Mouse (Mus musculus): ENCODE measurements around the gene Ash1l.
"Not testable (repeated sequence)": the region's sequence is repeated elsewhere in the genome, so short reads cannot be mapped to it uniquely, and the experiment has no call there.

Ash1l gene

DNA sequence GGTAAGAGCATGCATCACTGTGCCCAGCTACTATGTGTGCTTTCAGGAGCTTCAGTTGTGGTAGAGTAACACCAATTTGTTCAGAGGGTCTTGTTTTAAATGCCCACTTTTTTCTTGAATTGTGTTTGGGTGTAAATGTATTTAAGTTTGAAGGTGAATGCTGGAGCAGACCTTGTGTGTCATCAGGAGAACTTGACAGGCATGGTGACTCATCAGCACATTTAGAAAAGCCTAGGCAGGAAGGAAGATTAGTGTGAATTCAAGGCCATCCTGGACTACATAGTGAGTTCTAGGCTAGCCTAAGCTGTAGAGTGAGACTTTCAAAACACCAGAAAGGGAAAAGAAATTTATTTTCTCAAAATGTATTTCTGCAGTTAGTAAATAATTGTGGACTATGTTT is 3.3 kb downstream of the Ash1l start:
- no peak for DNase-seq (ENCODE audit: inconsistent ontology term)

DNA sequence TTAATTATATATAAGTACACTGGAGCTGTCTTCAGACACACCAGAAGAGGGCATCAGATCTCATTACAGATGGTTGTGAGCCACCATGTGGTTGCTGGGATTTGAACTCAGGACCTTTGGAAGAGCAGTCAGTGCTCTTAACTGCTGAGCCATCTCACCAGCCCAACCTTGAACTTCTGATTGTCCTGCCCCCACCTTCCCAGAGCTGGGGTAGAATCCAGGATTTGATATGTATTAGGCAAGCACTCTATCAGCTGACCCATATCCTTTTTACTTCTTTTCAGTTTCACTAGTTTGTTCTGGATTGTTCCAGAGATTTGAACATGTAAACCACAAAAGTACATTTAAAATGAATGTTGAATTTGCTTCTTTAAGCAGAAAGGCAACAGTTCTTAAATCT is 12.8 kb downstream of the Ash1l start:
- not testable (repeated sequence) for DNase-seq (ENCODE audit: inconsistent ontology term)

DNA sequence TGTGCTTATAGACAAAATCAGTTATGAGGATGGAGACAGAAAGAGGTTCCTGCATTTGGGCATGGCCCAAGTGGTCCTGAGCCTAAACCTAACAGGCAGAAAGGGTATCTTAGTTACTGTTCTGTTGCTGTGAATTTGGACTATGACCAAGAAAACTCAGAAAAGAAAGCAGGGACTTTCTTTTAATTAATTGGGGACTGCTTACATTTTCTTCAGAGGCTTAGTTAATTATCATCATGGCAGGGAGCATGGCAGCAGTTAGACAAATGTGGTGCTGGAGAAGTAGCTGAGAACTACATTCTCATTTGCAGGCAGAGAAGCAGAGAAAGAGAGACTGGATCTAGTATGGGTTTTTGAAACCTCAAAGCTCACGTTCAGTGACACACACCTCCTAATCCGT is 24.6 kb downstream of the Ash1l start:
- peak; percentile 45 for DNase-seq (ENCODE audit: inconsistent ontology term)

DNA sequence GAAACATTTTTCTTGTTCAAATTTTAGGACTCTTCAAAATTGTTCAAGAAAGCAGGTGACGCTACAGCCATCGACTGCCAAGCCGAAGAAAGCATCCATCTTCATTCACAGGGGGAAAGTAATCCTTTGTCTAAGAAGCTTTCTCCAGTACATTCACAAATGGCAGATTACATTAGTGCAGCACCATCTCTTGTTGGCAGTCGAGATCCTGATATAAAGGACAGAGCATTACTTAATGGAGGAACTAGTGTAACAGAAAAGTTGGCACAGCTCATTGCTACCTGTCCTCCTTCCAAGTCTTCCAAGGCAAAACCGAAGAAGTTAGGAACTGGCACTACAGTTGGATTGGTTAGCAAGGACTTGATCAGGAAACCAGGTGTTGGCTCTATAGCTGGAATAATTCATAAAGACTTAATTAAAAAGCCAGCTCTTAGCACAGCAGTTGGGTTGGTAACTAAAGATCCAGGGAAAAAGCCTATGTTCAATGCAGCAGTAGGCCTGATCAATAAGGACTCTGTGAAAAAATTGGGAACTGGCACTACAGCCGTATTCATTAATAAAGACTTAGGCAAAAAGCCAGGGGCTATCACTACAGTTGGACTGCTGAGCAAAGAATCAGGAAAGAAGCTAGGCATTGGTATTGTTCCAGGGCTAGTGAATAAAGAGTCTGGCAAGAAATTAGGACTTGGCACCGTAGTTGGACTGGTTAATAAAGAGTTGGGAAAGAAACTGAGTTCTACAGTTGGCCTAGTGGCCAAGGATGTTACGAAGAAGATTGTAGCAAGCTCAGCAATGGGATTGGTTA is 31.0 kb downstream of the Ash1l start:
- DNase-seq (ENCODE audit: inconsistent ontology term), result peak; percentile 73

DNA sequence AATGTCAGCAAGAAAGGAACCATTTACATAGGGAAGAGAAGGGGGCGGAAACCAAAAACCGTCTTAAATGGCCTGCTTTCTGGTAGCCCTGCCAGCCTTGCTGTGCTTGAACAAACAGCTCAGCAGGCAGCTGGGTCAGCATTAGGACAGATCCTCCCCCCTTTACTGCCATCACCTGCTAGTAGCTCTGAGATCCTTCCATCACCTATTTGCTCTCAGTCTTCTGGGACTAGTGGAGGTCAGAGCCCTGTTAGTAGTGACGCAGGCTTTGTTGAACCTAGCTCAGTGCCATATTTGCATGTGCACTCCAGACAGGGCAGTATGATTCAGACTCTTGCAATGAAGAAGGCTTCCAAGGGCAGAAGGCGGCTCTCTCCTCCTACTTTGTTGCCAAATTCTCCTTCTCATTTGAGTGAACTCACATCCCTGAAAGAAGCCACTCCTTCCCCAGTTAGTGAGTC is 33.5 kb downstream of the Ash1l start:
- DNase-seq (ENCODE audit: inconsistent ontology term), result peak; percentile 73

DNA sequence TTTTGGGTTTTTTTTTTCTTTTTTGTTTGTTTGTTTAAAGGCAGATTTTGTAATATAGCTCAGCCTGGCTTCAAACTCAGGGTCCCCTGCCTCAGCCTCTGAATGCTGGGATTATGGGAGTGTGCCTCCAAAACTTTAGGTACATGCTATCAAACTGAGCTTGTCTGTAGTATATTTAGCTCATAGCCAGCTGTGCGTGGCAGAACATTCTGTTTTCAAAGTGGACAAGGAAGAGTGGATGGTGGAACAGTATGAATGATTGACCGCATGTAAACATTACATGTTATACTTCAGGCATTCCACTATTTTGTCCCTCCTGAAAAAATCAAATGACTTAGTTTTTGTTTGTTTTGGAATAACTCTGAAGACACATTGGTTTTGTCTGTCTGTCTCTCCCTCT is 42.4 kb downstream of the Ash1l start:
- DNase-seq (ENCODE audit: inconsistent ontology term), result no peak

DNA sequence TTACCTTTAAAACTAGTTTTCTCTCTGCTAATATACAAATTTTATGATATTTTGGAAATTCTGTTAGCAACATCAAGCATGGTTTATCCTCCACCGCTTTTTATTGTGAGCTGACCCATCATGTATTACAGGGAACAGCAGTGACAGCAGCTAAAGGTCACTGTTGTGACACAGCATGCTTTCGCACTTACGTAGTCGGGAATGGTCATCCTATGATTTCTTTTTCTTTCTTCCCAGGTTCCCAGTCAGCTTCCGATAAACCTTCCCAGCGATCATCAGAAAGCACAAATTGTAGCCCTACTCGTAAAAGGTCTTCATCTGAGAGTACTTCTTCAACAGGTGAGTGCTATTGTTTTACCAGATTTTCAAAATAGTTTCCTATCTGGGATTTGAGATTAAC is 51.1 kb downstream of the Ash1l start:
- DNase-seq (ENCODE audit: inconsistent ontology term), result no peak

DNA sequence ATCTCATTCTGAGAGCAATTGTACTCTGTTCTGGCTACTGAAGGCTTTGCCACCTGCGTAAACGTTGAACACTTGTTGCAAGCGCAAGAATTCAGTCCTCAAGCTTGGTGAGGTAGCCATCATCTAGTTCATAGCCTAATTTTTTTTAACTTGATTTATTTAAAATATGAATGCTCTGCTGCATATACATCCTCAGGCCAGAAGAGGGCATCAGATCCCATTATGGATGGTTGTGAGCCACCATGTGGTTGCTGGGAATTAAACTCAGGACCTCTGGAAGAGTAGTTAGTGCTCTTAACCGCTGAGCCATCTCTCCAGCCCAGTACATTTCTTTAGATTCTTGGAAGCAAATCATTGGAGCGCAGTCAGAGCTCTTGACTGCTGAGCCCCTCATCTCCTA is 80.5 kb downstream of the Ash1l start:
- DNase-seq (ENCODE audit: inconsistent ontology term), result not testable (repeated sequence)

DNA sequence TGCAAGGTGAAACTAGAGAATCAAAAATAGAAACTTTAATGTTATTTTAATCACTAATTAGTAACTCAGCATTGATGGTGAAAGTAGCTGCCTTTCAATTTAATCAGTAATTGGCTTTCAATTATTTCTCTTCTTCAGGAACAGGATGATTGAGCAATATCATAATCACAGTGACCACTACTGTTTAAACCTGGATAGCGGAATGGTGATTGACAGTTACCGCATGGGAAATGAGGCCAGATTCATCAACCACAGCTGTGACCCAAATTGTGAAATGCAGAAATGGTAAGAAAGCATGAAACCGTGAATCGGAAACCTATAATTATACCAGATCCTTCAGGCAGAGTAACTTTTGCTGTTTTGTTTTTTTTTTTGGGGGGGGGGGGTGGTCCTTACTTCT is 92.9 kb downstream of the Ash1l start:
- DNase-seq (ENCODE audit: inconsistent ontology term), result peak; percentile 62

DNA sequence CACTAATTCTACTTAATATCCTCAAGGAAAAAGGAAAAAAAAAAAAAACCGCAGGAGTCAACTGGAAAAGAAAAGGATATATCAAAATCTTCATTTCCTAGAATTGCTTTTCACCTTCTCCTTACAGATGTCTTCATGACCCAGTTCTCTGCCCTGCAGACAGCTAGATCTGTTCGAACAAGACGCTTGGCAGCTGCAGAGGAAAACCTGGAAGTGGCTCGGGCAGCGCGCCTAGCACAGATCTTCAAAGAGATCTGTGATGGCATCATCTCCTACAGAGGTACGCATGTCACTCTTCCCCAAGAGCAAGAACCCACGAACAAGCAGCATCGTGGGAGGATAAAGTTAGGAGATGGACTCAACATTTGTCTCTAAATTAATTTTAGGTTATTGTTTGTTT is 107.9 kb downstream of the Ash1l start:
- DNase-seq (ENCODE audit: inconsistent ontology term), result no peak

DNA sequence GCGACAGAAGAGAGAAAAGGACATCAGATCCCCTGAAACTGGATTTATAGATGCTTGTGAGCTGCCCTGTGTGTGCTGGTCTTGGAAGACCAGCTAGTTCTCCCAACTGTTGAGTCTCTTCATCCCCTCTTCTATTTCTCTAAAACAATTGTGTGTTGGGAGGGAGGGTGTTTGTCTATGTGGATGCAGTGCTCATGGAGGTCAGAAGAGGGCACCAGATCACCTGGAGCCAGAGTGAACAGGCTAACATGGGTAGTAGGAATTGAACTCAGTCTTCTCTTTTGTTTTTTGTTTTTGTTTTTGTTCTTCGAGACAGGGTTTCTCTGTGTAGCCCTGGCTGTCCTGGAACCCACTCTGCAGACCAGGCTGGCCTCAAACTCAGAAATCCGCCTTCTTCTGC is 108.4 kb downstream of the Ash1l start:
- peak; percentile 7 for DNase-seq (ENCODE audit: inconsistent ontology term)

DNA sequence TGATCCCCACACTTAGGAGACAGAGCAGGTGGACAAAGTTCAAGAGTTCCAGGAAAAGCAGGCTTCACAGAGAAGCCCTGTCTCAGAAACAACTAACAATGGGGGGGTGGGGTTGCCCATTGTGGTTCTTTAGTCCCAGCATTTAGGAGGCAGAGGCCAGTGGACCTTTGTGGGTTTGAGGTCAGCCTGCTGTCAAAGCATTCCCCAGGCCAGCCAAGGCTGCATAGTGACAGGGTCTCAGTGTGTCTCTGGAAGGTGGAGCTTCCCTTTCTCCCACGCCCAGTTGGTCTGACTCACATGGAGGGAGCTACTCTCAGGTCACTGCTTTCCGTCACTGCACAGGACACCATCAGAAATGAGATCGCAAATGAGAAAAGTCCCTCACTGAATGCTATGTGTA is 111.3 kb downstream of the Ash1l start:
- DNase-seq (ENCODE audit: inconsistent ontology term), result peak; percentile 89

DNA sequence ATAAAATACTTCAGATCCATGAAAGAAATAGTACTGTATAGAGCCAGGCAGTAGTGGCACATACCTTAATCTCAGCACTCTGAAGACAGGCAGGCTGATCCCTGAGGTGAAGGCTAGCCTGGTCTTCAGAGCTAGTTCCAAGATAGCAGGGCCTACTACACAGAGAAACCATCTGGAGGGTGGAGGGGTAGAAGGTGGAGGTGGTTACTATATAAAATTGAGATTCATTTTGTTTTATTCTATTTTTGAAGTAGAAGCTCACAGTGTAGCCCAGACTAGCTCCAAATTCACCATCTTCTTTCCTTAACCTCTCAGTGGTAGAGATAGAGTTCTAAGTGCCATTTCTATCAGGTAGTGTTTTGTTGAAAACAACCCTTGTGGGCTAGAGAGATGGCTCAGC is 116.8 kb downstream of the Ash1l start:
- DNase-seq (ENCODE audit: inconsistent ontology term), result no peak

DNA sequence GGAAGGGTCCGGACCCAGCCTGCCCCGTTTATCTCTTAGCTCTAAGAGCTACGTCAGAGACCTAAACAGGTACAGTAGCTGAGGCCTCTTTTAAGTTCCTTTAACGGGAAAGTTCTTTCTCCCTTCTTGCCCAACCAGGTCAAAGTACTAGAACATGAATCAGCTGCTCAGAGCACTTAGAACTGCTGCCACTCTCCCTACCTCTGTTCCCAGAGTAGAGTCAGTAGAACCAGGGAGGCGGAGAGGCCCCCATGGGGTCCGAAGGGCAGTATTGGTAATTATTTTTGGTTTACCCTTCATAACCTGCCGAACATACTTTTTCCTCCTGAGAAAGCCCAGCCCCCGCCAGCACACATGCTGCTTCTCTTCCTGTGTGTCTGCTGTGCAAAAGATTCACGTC is 127.0 kb downstream of the Ash1l start:
- DNase-seq (ENCODE audit: inconsistent ontology term), result no peak

DNA sequence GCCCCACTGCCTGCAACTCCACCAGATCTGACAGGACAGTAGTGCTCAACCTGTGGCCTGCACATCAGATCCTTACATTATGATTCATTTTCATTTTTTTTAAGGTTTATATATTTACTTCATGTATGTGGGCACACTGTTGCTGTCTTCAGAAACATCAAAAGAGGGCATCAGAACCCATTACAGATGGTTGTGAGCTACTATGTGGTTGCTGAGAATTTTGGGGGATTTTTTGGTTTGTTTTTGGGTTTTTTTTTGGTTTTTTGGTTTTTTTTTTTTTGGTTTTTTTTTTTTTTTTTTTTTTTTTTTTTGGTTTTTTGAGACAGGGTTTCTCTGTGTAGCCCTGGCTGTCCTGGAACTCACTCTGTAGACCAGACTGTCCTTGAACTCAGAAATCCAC is 131.9 kb downstream of the Ash1l start:
- DNase-seq (ENCODE audit: inconsistent ontology term), result not testable (repeated sequence)

DNA sequence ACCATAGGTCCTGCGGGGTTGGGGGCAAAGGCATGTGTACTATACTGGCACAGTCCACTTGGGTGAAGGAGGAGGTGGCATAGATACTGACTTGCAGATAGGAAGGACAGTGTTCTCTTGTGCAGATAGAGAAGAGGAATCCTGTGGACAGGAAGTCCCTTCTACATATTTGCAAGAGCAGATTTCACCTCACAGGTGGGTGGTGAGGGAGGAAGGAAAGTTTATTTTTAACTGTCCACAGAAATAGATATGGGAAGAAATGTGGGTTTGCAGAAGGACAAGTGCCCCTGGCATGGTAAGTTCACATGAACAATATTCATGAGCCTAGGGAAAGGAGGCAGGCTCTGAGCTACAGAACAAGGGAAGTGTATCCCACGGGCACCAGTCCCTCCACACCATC is 133.7 kb downstream of the Ash1l start:
- no peak for DNase-seq (ENCODE audit: inconsistent ontology term)

DNA sequence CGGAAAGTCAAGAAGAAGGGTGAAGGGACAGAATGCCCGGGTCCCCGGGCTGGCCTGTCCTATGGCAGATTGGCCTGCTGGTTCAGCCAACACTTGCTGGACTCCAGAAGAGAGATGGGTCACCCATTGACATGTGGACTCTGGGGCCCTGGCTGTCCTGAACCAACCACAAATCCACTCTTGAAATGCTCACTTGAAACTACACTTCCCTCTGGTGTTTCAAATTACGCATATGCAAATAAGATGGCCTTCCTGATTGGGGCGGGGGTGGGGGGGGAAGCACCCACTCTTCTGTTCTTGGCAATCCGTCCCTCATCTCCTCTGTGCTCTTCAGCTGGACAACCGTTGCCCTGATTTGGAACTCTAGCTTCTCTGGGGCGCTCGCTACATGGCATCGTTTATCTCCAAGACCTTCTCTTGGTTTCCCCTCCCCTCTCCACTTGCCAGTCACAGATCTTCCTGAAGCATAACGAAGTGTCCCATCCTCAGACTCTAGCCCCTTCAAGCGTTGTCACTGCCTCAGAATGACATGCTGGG is 134.3 kb downstream of the Ash1l start:
- no peak for DNase-seq (ENCODE audit: inconsistent ontology term)

DNA sequence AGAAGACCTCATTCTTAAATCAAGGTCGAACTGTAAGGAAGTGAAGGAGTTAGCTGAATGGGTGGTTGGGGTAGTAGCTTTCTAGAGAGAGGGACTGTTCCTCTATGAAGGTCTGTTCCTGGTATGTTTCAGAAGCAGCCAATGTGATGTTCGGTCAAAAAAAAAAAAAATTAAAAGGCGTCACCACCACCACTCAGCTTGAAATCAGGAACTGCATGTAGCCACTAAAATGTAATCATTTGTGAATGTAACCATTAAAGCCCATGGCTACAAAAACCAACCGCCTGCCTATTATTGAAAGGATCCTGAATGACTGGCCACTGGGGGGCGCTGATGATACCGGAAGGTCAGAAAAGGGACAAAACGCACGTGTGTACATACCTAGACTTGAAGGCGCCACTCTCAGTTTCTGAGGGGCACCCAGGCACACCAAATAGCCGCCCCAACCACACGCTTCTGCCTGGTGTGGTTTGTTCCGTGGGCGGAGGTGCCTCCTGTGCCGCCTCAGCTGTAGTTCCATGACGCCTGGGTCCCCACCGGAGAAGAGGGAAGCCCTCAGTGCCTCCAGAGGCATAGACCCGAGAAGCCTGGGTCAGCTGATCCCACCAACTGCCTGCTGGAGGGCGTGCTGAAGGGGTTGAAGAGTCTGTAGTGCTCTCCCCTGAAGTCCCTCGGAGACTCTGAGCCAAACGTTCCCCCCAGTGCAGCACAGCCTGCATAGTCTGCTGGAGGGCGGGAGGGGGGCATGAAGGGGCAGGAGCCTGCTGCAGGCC is 137.1 kb downstream of the Ash1l start:
- peak; percentile 51 for DNase-seq (ENCODE audit: inconsistent ontology term)

DNA sequence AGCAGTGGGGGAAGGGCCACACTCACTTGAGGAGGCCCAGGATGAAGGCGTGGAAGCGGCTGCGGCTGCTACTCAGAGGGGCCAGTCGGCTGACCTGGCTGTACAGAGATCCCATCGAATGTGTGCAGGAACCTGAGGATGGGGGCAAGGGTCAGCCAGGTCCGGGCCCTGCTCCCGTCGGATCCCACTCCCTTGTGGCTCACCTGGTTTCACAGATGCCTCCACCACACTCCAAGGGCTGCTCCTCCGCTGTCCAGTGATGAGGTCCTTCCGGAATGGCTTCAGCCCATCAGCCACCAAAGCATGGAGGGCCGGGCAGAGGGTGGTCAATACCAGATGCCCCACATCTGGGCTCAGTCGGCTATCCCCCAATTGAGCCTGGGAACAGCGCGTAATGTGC is 138.6 kb downstream of the Ash1l start:
- no peak for DNase-seq (ENCODE audit: inconsistent ontology term)

DNA sequence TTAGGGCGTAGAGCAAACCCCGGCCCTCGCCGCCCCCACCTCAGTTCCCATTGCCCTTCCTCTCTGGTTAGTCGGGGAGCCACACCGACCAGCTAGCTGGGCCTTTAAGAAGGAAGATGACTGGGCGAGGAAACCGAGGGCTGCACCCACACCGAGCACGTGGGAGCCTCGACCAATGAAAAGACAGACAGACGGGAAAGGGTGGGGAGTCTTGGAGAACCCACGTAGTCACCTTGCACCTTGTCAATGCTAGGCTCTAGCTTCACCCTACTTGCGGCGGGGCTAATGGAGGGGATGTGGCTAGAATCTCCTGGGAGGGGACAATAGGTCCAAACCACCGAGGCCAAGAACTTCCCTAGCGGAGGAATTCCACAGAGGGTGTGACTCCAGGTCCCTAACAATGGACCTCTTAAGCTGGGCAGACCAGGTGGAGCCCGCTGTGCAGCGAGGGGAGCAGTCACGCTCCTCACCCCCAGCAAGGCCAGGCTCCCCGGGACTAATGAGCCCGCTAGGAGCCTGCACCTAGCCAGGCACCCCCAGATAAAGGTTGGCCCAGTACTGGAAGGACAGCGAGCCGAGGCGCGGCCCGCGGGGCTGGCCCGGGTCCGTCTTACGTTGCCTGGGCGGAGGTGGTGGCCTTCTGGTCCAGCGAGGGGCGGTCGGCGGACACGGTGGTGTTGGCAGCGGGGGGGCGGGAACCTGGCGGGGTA is 139.6 kb downstream of the Ash1l start:
- DNase-seq (ENCODE audit: inconsistent ontology term), result peak; percentile 89

DNA sequence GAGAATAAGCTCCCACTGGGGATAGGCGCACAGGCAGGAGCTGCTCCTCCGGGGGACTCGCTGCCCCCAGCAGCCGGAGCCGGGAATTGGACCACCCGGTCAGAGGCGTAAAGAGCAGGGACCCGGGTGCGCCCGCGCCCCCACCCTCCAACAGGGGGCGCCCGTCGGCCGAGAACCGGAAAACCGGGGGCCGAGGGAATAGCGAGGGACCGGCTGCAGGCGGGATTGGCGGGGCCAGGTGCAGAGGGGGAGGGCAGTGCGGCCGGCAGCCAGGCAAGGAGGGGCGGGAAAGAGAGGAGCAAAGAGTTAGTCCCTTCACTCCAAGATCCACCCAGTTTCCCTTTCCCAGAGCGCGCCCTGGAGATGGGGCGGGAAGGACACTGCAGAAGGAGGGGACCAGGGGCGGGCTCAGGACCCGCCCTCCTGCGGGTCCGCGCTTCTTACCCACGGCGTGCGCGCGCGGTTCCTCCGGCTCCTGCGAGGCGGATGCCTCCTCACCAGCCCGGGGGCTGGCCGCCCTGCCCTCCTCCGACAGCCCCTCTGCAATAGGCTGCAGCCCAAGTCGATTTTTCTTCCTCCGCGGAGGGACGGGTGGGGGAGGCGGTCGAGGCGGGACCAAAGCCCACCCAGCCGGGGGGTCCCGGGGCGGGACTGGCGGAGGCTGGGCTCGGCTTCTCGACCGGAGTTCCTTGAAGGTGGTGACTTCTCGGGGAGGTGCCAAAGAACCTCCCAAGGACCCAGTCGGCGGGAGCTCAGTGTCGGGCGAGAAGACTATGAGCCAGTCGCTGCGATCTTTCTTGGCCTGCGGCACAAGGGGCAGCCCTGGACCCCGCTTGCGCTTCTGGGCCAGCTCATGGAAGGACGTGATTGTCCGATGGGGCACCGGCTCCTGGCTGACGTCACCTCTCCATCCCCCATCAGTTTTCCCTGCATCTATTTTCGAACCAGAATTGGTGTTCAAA is 140.6 kb downstream of the Ash1l start:
- peak; percentile 91 for DNase-seq (ENCODE audit: inconsistent ontology term)

Measured in Muller cell, postnatal 12 days (primary cell).